Mouse (Mus musculus) cerebellum, postnatal 4 days (tissue): Measurements from ENCODE around the gene Thsd7b.

ENCODE experiments used
- DNase-seq, 2 experiments: peaks; one replicate each; pipeline ENCODE4 v3.0.0; 2022; ENCODE audit warnings: low spot score in 2 of 2, mixed read lengths in 1 of 2

Gene Thsd7b

GRCm38 (mm10) chr1:129519751-129520150, 246.6 kb downstream of the Thsd7b start:
- DNase-seq = no peak

GRCm38 (mm10) chr1:129526967-129527366, 253.9 kb downstream of the Thsd7b start:
- no peak for DNase-seq

DNA sequence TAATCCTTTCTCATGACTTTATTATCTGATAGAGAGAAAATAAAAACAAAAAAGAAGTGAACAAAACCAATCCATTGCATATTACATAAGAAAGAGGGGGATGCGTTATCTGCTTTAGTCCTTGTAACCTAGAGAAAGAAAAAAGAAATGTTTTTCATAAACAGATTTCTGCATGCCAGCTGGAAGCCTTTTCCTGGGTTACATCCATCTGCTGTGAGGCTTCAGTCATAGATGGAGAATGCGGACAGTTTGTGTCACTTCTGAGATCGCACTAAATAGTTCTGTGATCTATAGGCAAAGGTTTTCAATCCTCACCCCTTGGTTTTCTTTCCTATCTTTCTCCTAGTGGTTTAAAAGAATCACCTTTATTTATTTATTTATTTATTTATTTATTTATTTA, 259.1 kb downstream of the Thsd7b start:
- DNase-seq = no peak

- no peak for DNase-seq
These were observed 265.4 kb downstream of the Thsd7b start for GRCm38 (mm10) chr1:129538508-129538907.

DNA sequence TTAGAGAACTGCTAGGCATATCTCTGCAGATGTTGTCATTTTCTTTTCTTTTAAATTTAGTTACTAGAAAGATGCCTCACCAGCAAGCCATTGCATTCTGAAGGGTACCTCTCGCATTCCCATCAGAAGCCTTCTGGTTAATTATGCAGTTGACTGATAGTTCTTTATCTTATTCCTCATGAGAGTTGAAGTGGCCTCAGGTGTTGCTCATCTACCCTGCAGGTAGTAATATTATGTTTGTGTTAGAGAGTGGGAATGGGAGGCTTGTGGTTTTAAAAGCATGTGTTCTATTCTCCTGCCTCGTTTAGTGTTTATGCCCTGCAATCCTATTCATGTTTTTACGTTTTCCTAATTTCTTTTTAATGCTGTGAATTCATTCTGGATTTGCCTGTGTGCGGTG, 265.9 kb downstream of the Thsd7b start:
- no peak for DNase-seq

GRCm38 (mm10) chr1:129540751-129541150, 267.6 kb downstream of the Thsd7b start:
- DNase-seq = no peak

DNA sequence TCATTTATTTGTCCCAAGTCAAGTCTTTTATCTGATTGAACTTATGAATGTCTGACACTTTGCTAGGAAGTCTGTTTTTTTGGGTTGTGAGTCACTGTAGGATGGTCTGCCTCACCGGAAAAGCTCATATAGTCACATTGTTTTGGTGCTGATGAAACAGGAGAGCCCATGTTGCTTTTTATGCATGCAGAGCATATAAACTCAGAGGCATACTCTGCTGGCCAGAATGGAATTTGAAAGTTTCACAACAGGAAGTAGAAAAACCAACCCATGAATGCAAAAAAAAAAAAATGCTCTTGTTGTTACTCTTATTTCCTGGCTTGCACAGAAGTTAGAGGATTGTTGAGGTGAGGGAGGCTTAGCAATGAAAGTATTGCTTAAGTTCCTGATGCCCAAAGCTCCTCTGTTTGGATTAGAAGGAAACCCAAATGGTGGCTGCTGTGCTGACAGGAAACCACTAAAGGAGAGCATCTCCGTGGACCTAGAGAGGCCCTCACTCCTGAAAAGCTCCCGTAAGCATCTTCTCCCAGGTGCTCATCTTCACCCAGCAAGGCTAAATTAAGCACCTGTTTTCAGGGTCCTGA, 269.6 kb downstream of the Thsd7b start:
- no peak for DNase-seq

GRCm38 (mm10) chr1:129543169-129543568, 270.1 kb downstream of the Thsd7b start:
- no peak for DNase-seq

DNA sequence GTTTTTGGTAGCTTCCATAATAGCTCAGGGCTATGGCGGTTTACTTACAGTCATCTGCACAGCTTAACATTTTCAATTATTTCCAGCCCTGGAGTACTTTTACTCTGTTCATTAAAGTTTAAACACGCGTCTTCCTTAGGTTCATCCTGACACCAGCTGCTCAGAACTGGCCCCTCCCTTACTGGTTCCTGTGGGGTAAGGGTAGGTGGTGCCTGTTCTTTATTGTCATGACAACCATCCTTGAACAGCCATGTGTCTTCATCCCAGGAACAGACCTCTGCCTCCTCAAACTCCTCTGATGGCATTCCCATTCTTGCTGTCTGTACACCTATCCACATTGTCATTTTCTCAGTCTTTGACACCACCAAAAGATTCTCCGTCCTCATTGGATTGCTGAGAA, 285.0 kb downstream of the Thsd7b start:
- no peak for DNase-seq

DNA sequence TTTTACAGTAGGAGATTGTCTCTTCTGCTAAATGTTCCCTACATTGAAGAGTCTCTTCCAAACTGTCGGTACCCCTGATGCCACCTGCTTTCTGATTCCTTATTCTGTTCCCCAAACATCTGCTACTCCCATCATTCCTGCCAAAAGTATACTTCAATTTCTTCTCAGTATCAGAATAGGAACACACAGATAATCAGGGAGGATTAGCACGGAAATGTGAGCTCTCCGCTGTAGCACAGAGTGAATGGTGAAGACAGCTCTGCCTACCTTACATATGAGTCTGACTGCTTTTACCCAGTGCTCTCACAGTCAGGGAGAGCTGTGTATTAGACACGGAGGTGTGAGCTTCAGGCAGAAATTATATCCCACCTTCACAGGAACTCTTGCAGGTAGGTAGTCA, 286.0 kb downstream of the Thsd7b start:
- DNase-seq = no peak

GRCm38 (mm10) chr1:129559812-129560211, 286.7 kb downstream of the Thsd7b start:
- DNase-seq = no peak

DNA sequence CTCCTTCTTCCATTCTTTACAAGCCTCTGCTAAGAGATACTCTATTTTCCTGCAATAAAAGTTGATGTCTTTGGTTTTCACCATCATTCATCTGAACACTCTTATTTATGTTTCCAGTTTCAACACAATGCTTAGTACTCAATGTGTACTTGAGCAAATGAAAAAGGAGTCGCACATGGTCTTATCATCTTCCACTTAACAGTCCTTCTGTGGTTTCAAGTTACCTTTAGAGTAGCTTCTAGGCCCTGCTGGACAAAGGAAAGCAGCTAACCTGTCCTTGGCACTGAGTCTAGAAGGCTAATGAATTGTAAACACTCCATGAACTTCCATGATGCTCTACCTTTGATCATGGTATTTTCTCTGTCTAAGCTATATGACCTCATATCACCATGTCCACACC, 289.6 kb downstream of the Thsd7b start:
- DNase-seq = no peak

GRCm38 (mm10) chr1:129570522-129570921, 297.4 kb downstream of the Thsd7b start:
- no peak for DNase-seq

- DNase-seq = no peak
These were observed 306.9 kb downstream of the Thsd7b start for GRCm38 (mm10) chr1:129579955-129580354.

GRCm38 (mm10) chr1:129586635-129587034, 313.5 kb downstream of the Thsd7b start:
- DNase-seq = no peak

DNA sequence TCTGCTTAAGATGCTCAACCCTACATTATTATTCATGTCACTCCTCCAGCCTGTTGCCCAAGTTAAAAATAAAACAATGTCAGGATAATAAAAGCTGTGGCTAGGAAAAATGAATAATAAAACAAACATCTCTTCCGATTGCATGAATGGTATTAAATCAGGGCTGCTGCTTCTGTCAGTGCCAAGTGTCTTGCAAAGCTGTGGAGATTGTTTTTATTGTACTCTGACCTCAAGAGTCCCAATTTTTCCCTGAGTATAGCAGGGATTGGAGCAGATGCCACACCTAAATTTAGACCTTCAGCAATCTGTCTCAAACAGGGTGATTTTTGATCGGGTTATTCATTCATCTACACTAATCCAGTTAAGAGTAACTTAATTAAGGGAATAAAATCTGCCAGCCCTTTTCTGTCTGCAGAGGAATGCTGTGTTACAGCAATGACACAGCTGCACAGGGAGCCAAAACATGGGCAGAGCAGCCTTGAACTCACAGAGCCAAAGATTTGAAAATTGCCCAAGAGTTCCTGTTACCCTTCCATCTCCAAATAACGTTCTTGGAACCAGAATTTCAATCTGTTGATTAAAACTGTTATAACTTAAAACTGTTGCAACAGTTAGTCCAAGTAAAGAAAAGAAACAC, 316.4 kb downstream of the Thsd7b start:
- no peak for DNase-seq

DNA sequence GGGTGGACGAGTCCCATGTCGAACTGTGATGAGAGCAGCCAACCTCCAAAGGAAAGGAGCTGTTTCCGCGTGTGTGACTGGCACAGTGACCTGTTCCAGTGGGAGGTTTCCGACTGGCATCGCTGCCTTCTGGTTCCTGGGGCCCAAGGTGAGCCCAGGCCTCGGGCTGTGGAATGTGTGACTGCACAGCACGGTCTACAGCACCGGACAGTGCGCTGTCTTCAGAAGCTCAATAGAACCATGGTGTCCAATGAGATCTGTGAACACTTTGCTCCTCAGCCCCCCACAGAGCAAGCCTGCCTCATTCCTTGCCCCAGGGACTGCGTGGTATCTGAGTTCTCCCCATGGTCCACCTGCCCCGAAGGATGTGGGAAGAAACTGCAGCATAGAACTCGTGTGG, 322.3 kb downstream of the Thsd7b start:
- DNase-seq = no peak

- no peak for DNase-seq
These were observed 327.8 kb downstream of the Thsd7b start for GRCm38 (mm10) chr1:129600933-129601332.

DNA sequence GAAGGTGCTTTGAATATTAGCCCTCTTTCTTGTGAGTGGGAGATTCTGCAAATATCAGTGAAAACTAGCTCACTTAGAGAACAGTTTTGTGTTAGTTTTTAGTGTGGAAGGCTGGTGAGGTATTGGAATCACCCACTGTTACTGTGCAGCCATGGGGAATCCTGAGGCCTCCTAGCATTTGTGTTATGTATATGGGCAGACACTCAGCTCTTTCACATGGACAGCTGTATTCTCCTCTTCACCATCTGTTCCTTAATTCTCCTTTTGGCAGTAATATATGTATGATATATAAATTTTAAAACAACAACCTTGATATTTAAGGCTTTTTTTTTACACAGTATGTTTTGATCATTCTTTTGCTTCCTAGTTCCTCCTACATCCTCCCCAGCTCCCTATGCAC, 329.2 kb downstream of the Thsd7b start:
- DNase-seq = no peak

- no peak for DNase-seq
These were observed 335.3 kb downstream of the Thsd7b start for GRCm38 (mm10) chr1:129608395-129608794.

DNA sequence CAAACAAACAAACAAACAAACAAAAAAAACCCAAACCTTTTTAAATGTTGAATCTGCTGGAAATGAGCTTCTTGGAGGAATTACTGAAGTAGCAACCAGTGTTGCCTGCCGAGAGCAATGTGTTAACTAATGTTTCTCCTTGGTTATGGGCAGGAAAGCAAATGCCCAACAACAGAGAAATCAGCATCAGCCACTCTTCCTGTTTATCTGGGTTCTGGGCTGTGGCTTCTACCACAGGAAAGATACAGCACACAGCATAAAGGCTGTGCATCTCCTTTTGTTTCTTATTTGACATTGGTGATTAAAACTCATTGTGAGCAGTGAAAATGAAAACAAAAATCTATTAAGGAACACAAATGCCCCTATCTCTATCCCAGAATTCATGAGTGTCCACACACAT, 343.0 kb downstream of the Thsd7b start:
- DNase-seq = no peak

DNA sequence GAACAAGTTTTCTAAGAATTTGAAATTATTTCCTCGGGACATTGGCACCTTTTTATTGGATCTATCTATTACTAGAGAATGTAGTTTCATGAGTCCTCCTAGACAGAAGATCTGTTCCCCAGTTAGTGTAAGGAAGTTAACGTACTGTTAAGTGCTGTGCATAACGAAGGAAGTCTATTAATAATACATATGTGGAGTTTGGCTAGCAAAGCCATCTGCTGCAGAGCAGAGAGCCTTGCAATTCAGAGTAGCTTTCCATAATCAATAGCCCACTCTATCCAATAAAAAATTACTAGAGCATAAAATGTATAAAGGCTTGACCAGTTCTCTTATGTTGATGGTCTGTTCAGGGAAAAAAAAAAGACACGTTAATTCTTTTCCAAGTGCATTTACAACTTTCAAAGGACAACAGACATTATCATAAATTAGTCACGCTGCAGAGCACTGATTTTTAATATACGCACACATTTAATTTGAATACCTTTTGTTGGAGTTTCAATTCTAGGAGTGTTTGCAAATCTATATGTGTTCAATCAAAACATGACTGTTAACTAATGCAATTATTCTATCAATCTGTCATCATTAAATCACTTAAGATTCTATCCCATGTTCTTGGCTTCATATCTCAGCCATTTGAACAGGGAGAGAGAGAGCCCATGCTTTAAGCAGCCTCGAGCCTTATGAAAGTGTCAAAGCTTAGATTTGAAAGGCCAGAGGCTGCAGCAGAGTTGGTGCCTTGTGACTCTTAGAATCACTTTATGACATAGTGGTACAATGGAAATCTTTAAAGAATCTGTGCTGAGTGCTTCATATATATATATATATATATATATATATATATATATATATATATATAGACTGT, 346.6 kb downstream of the Thsd7b start:
- DNase-seq = no peak

DNA sequence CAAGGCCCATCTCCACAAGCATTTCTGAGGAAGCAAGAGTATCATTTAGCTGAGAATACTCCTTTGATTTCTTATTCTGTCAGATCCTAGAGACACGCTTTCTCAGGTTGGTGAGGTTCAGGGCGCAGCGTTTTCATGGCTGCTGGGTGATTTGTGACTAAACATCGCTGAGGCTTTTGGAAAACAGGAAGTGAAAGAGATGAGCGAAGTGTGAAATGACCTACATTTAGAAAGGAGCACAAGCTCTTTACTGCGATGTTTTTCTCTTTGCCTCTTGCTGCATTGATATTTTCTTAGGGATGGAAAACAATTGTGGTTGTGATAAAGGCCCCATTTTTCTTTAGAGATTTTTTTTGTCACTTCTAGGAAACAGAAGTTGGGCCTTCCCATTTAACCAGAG, 351.4 kb downstream of the Thsd7b start:
- DNase-seq = no peak
